Mouse (Mus musculus) leukemia stem cell, adult 10-12 weeks (primary cell): ENCODE measurements around the gene Gbp7. TPM values are rescaled to one million over a fixed set of nuclear protein-coding genes. Genes with fewer than 3 reads are reported as not detected.

Experiments used
- polyA plus RNA-seq: library from polyadenylated mRNA; stranded (reverse); fragments of >175 nt; gene quantifications from 2 replicates; pipeline ENCODE4 v1.2.3, GENCODE M21; 2012; ENCODE audit warnings: low replicate concordance

The Gbp7 gene
- polyA plus RNA-seq = 1.9 and 3.7 TPM in 2 replicates

DNA sequence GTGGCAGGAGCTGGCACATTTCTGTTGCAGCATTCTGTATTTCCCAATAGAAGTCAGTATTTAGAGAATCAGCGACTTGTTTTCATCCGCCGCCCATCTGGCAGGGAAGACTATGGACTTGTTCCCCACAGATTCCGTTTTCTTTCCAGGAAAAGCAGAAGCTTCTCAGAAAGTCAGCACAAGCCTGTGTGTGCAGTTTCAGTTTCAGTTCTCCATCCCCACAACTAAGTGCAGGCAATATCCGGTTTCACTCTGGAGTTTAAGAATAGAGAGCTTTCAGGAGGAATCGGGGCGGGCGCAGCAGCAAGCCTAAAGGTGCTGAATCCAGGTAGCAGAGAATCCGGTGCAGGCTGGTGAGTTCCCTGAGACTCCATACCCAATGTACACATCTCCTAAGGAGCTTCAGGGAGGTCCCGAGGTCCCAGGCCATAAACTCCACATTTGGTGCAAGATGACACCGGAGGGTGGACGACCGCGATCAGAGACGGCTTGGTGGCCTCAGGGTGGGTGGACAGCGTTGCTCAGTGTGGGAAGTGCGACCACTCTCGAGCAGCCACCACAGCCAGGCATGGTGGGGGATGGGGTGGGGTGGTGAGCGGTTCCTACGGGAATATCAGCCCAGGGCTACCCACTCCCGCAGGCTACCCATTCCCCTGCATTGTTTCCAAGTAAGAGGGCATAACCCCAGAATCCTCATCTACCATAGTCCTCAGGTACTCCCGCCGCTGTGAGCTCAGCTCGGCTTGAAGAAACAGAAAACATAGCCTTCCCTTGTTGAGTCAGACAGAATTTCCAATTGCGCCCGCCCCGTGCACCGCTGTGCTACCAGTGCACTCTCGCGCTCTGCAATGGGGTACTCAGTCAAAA lies at the start of gene Gbp7:
Gene Gbp7 (plus strand): TSS at position 256 of the 867 bp plus-strand sequence.

GRCm38 (mm10) chr3:142493536-142494061 lies 36.5 kb upstream of the Gbp7 start, which contains the start of gene Gbp5:
Gene Gbp5 (plus strand): TSS chr3:142493978.

GRCm38 (mm10) chr3:142559632-142560228 lies 29.6 kb downstream of the Gbp7 start, which contains the start of gene Gbp3:
Gene Gbp3 (plus strand): TSS chr3:142560026.

DNA sequence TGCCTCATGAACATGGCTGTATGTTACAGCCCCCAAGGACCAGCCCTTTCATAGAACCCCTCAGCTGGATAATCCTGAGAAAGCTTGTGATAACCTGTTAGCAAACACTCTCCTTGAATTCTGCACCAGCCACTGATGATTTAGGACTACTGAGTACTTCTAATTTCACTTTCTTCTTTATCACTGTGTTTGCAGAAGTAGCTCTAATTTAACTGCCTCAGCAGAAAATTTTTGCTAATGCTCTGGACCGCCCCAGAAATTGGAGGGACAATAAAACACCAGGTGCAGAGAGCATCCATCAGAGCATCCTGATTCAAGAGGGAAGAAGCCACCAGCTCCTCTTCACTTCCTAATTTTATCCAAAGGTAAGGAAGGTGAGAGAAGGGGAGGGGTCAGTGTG lies 64.4 kb downstream of the Gbp7 start, which contains the start of gene Gbp2b:
Gene Gbp2b (plus strand): TSS at position 301 of the 400 bp plus-strand sequence.

Other genes with a start within 250 kb of the Gbp7 start
- gene Pdlim5, start 134.6 kb upstream of the Gbp7 start, polyA plus RNA-seq = 31.9 and 46.2 TPM in 2 replicates
- 0.56 and 0.68 TPM in 2 replicates for gene Gbp5, start 36.4 kb upstream of the Gbp7 start, polyA plus RNA-seq
- gene Gbp3, start 29.7 kb downstream of the Gbp7 start, polyA plus RNA-seq = 0.36 and 0.38 TPM in 2 replicates
- 0.21 and 0.47 TPM in 2 replicates for gene Gbp2b, start 64.5 kb downstream of the Gbp7 start, polyA plus RNA-seq
- gene Gbp2, start 90.3 kb downstream of the Gbp7 start, polyA plus RNA-seq = 0.52 and 1.3 TPM in 2 replicates
- gene Kyat3, start 170.7 kb downstream of the Gbp7 start, polyA plus RNA-seq = 0.41 and 1.4 TPM in 2 replicates
- gene Gtf2b, start 234.7 kb downstream of the Gbp7 start, polyA plus RNA-seq = 0.57 and 2.6 TPM in 2 replicates